Mouse (Mus musculus) R1 (cell line): ENCODE data around the gene Unc45a.
A peak's percentile ranks its signal among the peaks of the same experiment; 100 is the strongest.

Source experiments
- DNase-seq: peaks from one replicate; pipeline ENCODE4 v3.0.0-alpha.2; 2018; ENCODE audit warnings: low read depth, low spot score

Unc45a gene

GRCm38 (mm10) chr7:80340793-80341192, at the start of gene Unc45a:
TSS of gene Unc45a (minus strand) at chr7:80341005.
- peak; percentile 83 for DNase-seq

DNA sequence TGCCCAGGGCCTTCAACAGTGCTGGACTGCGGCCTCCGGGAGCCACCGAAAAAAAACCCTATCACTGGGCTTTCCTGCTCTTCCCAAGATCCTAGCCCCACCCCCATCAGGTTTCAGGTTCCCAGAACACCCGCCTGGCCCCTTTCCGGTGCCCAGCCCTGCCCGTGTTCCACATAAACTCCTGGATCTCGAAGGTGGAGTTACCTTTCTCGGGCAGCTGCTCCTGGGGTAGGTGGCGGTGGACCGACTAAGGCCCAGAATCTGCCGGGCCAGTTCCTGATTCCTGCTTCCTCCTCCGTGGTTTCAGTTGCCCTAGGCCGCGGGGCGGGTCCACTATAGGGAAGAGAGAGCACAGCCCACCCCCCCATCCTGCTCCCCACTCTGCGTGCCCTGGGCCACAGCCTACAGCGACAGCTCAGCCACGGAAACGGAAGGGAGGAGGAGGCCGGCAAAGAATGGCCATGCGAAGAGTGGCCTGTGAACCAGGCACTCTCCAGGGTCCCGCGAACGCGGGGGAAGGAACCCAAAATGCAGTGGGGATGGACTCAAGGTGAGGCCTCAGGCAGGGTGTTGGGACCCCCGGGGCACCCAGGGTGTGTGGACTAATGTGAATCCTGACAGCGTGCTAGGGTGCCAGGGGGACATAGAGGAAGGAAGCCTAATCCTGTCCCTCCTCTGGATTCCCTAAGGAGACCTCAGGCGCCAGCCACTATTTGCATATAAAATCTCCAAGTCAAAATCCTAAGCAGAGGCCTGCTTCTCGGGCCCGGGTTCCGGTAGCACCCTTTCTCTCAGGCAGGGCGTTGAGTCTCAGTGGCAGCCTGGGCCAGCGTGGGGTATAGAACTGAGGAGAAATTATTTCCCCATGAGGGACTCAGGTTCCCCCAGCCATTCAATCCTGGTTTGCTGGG, 47.1 kb upstream of the Unc45a start, which contains the start of gene Fes:
TSS of gene Fes (minus strand) at position 314 of the 911 bp plus-strand sequence.
- DNase-seq, result no peak

GRCm38 (mm10) chr7:80387033-80387632, 46.3 kb upstream of the Unc45a start:
- no peak for DNase-seq

- DNase-seq, result peak; percentile 89
Measured at GRCm38 (mm10) chr7:80386235-80386930, 45.6 kb upstream of the Unc45a start.

GRCm38 (mm10) chr7:80382919-80383318, 42.1 kb upstream of the Unc45a start:
- DNase-seq, result no peak

- DNase-seq, result peak; percentile 77
Measured at GRCm38 (mm10) chr7:80379531-80379930, 38.7 kb upstream of the Unc45a start.

GRCm38 (mm10) chr7:80377471-80377870, 36.7 kb upstream of the Unc45a start:
- peak; percentile 76 for DNase-seq

GRCm38 (mm10) chr7:80376192-80376591, 35.4 kb upstream of the Unc45a start:
- no peak for DNase-seq

DNA sequence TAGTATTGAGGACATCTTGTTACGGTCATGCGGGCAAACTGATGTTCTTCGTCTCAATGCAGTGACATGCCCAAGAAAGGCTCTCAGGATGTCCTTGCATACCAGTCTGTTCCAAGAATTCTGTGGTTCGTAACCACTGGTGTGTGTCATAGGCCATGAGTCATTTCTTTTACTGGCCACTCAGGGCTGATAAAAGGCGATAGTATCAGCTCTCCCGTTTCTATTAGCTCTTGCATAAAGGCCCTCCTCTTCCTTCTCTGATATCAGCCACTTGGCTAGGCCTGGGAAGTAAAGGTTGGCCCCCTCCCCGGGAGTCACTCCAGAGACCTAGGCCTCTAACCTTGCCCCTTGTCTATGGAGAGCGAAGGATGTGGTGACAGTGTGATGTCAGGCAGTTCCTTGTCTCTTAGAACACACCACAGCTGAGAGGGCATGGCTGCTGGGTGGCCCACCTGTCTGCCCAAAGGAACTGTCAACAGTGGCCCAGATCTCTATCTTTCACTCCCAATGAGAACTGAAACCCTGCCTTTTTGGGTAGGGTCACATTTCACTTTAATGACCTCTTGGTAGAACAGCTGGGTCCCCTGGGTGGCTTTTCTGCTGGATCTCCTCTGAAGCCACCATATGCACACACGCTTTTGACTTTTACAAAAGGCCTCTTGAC, 34.7 kb upstream of the Unc45a start:
- DNase-seq, result no peak

- no peak for DNase-seq
Measured at GRCm38 (mm10) chr7:80374733-80375132, 33.9 kb upstream of the Unc45a start.

DNA sequence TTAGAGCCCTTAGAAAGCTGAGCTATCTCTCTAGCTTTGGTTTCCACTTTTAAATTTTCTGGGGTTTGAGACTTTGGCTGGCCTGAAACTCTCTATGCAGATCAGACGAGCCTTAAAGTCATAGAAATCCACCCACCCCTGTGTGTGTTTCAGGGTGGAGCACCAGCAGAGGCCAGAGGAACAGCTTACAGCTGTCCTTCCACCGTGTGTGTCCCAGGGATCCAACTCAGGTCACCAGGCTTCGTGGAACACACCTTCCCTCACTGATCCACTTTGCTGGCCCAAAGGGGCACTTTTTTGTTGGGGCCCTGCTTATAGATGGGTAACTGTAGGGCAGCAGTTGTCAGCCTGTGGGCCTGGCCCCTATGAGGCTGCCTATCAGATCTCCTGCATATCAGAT, 33.5 kb upstream of the Unc45a start:
- no peak for DNase-seq

GRCm38 (mm10) chr7:80373850-80374249, 33.0 kb upstream of the Unc45a start:
- DNase-seq, result no peak

DNA sequence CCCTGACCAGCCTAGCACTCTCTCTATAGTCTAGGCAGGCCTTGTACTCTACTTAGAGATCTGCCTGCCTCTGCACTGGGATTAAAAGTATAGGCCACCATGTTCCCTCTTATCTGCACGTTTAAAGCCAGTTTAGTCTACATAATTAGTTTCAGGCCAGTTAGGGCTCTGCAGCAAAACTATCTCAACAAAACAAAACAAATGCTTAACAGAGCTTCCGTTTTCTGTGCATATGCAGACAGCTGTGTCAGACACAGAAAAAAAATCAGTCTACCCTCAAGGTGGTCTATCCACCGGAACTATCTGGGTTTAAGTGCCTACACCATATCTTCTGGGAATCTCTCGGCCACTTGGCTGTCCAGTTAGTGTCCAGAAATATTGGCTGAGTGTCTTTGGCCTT, 32.5 kb upstream of the Unc45a start:
- no peak for DNase-seq

- no peak for DNase-seq
Measured at GRCm38 (mm10) chr7:80372667-80373066, 31.9 kb upstream of the Unc45a start.

- no peak for DNase-seq
Measured at GRCm38 (mm10) chr7:80372166-80372565, 31.4 kb upstream of the Unc45a start.

- DNase-seq, result peak; percentile 50
Measured at GRCm38 (mm10) chr7:80371041-80371751, 30.4 kb upstream of the Unc45a start, which contains the start of gene Man2a2. TSS of gene Man2a2 (minus strand) at chr7:80371375.

DNA sequence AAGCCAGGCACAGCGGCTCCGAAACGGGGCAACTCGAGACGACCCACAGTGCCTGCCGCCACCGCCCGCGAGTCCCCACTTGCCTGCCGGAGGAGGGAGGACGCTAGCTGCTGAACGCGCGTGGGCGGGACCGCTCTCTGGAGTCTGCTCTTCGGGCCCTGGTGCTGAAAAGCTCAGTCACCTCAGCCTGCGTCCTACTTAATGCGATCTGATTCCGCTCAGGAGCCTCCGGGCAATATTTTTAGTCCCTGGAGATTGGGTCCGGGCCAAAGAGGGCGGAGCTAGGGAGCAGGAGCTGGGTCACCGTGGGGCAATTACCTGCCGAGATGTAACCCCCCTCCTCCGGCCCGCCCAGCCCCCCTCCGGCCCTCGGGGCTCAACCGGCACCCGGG, 29.8 kb upstream of the Unc45a start:
- DNase-seq, result peak; percentile 96

DNA sequence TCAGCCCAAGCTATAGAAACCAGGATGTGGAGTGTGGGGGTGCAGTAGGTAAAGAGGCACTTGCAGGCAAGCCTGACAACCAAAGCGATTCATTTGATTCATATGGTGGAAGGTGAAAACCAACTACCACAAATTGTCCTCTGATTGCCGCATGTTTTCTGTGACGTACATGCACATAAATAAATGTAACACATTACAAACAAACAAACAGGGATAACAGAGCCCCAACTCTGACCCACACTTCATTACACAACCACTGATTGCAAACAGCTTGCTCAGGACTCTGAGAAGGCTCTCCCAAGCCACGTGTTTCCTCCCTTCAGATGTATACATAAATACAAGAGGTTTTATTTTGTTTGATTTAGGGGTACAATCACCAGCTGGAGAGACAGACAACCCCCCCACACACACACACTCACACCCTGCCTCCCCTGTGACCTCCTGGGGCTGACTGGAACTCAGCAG, 29.2 kb upstream of the Unc45a start:
- no peak for DNase-seq

GRCm38 (mm10) chr7:80369461-80369860, 28.7 kb upstream of the Unc45a start:
- DNase-seq, result no peak

- no peak for DNase-seq
Measured at GRCm38 (mm10) chr7:80368635-80369421, 28.0 kb upstream of the Unc45a start.
